Mouse (Mus musculus) cortical plate, adult 2 months (tissue): ENCODE data around the gene Kyat1.

Experiments
- CTCF ChIP-seq: fragments of 200-500 bp; IDR thresholded peaks from 2 replicates; pipeline ENCODE4 v1.5.1; 2011; ENCODE audit warnings: mild to moderate bottlenecking, control low read depth, low read length; ENCODE audit not compliant: insufficient read depth; ENCODE audit errors: extremely low read depth
- POLR2A ChIP-seq: fragments of 200-500 bp; IDR thresholded peaks from 2 replicates; pipeline ENCODE4 v1.6.1; 2011; ENCODE audit warnings: mild to moderate bottlenecking, low read length, control low read depth; ENCODE audit not compliant: insufficient read depth; ENCODE audit errors: extremely low read depth

DNA sequence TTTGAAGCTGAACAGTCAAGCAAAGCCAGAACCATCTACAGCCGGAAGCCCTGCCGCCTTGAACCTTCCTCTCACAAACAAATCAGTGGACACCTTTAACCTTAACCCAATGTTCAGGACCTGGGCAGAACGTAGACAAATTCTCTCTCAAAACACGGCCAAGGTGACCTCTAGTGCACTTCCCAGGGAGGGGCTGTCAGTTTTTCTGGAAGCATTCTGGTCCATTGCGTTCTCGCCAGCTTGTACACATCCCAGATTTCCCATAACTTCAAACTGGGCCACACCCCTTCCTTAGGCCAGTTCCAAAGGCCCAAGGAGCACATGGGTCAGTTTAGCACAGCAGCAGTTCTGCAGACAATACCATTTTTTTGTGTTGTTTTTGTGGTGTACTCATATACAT lies 9.8 kb upstream of the Kyat1 start:
- TF ChIP-seq CTCF (no peak), POLR2A (no peak)
